Mouse (Mus musculus) limb, embryonic 14.5 days (tissue): ENCODE measurements at regions not wholly inside any gene's neighbourhood (a gene's known extent, or its start where the extent isn't known, plus 50 kb on each side); places are given as distances from the start of the nearest gene placed in this dataset.

Experiments used
- ATAC-seq: fragments of 200-750 bp; cut with Nextera tagmentation; 2 replicates; pipeline ENCODE4 v1.8.0; 2017; ENCODE audit warnings: low read depth, moderate number of reproducible peaks, moderate TSS enrichment; ENCODE audit not compliant: low FRiP score
- DNase-seq: peaks from one replicate; pipeline ENCODE4 v3.0.0-alpha.2; 2015; ENCODE audit warnings: low spot score
- H3K27ac ChIP-seq: fragments of 300-500 bp; sonication (generic); replicated peaks from 2 replicates; pipeline ENCODE4 v1.5.1; 2014; ENCODE audit warnings: low read depth, mild to moderate bottlenecking, low read length, moderate library complexity, mixed read lengths
- H3K27me3 ChIP-seq: fragments of 300-500 bp; sonication (generic); 2 replicates; pipeline ENCODE4 v1.6.1; 2014; ENCODE audit warnings: low read length, mixed read lengths; ENCODE audit not compliant: control insufficient read depth, insufficient read depth
- H3K36me3 ChIP-seq: fragments of 300-500 bp; sonication (generic); 2 replicates; pipeline ENCODE4 v1.6.1; 2014; ENCODE audit warnings: mild to moderate bottlenecking, low read length, moderate library complexity, mixed read lengths; ENCODE audit not compliant: control insufficient read depth, insufficient read depth
- H3K4me1 ChIP-seq: fragments of 300-500 bp; sonication (generic); 2 replicates; pipeline ENCODE4 v1.6.1; 2014; ENCODE audit warnings: antibody characterized with exemption, low read length, mixed read lengths; ENCODE audit not compliant: control insufficient read depth, insufficient read depth
- H3K4me2 ChIP-seq: fragments of 300-500 bp; sonication (generic); replicated peaks from 2 replicates; pipeline ENCODE4 v1.6.1; 2014; ENCODE audit warnings: low read depth, mild to moderate bottlenecking, low read length, moderate library complexity; ENCODE audit not compliant: severe bottlenecking
- H3K4me3 ChIP-seq: fragments of 300-500 bp; sonication (generic); replicated peaks from 2 replicates; pipeline ENCODE4 v1.5.1; 2014; ENCODE audit warnings: low read length
- H3K9ac ChIP-seq: fragments of 300-500 bp; sonication (generic); 2 replicates; pipeline ENCODE4 v1.6.1; 2014; ENCODE audit warnings: mild to moderate bottlenecking, low read depth, low read length, moderate library complexity; ENCODE audit not compliant: severe bottlenecking
- H3K9me3 ChIP-seq: fragments of 300-500 bp; sonication (generic); 2 replicates; pipeline ENCODE4 v1.6.1; 2016; ENCODE audit warnings: low read length; ENCODE audit not compliant: control insufficient read depth
- POLR2A ChIP-seq: fragments of 200-500 bp; IDR thresholded peaks from 2 replicates; pipeline ENCODE4 v1.8.0; 2012; ENCODE audit warnings: inconsistent platforms, mild to moderate bottlenecking, moderate library complexity, borderline replicate concordance; ENCODE audit not compliant: insufficient read depth, insufficient read length; ENCODE audit errors: extremely low read depth
- WGBS: fragments of 180-500 bp; shearing (Covaris S2); extraction: QIAGEN DNeasy Blood & Tissue Kit; methylation state at CpG from one replicate; pipeline ENCODE4 v1.1.7; 2014; 5-methylcytosine and 5-hydroxymethylcytosine counted together

DNA sequence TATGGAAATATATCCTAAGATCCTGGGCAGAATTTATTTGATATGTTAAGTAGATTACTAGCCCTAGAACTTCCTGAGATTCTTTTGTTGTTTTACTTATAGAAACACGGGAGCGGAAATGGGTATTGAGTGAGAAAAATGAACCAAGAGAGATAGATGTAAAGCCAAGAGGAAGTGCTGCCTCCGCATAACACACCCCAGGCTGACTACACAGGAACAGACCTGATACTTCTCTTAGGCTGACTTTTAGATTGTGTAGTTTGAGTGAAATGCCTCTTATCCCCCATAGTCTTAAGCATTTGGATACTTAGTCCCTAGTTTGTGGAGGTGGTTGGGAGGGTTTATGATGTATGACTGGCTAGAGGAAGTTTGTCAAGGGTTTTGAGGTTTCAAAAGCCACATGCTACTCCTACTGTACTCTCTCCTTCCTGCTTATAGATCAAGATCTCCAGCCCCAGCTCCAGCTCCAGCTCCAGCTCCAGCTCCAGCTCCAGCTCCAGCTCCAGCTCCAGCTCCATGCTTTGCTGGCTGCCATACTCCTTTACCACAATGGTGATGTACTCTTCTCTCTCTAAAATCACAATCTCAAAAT lies 210.0 kb upstream of the Nrp1 start:
- Histone ChIP-seq H3K4me3 (no peak overlapping the region), H3K4me2 (no peak overlapping the region), H3K36me3 (no peaks in the 10 kb centered on the region), H3K9ac (no peak overlapping the region), H3K9me3 (no peaks in the 10 kb centered on the region), H3K27ac (no peak overlapping the region), H3K4me1 (no peaks in the 10 kb centered on the region), H3K27me3 (no peaks in the 10 kb centered on the region)
- 88% methylated on average over 3 of the region's 3 CpGs for WGBS
- no peak for TF ChIP-seq POLR2A
- DNase-seq (no peak), ATAC-seq (no peak)

GRCm38 (mm10) chr8:128155604-128156003 lies 202.8 kb upstream of the Nrp1 start:
- no peak overlapping the region for H3K4me3 ChIP-seq
- H3K27me3 ChIP-seq = no peaks in the 10 kb centered on the region
- no peaks in the 10 kb centered on the region for H3K4me1 ChIP-seq
- no peak overlapping the region for H3K4me2 ChIP-seq
- ATAC-seq = no peak
- no peak for DNase-seq
- H3K36me3 ChIP-seq = no peaks in the 10 kb centered on the region
- H3K9ac ChIP-seq = no peak overlapping the region
- no peaks in the 10 kb centered on the region for H3K9me3 ChIP-seq
- TF ChIP-seq POLR2A = no peak
- H3K27ac ChIP-seq = no peak overlapping the region

- TF ChIP-seq POLR2A = no peak
- Histone ChIP-seq H3K9me3 (no peaks in the 10 kb centered on the region), H3K9ac (no peak overlapping the region), H3K36me3 (no peaks in the 10 kb centered on the region), H3K27me3 (no peaks in the 10 kb centered on the region), H3K4me1 (no peaks in the 10 kb centered on the region), H3K4me3 (no peak overlapping the region), H3K4me2 (no peak overlapping the region), H3K27ac (no peak overlapping the region)
- ATAC-seq (no peak), DNase-seq (no peak)
- WGBS = 26% methylated on average over 3 of the region's 3 CpGs
These were observed 202.2 kb upstream of the Nrp1 start for GRCm38 (mm10) chr8:128156221-128156620.

- H3K4me1 ChIP-seq = no peaks in the 10 kb centered on the region
- no peaks in the 10 kb centered on the region for H3K27me3 ChIP-seq
- no peak overlapping the region for H3K27ac ChIP-seq
- H3K36me3 ChIP-seq = no peaks in the 10 kb centered on the region
- no peaks in the 10 kb centered on the region for H3K9me3 ChIP-seq
- no peak for TF ChIP-seq POLR2A
- H3K4me2 ChIP-seq = no peak overlapping the region
- H3K4me3 ChIP-seq = no peak overlapping the region
- ATAC-seq (no peak), DNase-seq (no peak)
- H3K9ac ChIP-seq = no peak overlapping the region
These were observed 195.5 kb upstream of the Nrp1 start for GRCm38 (mm10) chr8:128162857-128163256.

DNA sequence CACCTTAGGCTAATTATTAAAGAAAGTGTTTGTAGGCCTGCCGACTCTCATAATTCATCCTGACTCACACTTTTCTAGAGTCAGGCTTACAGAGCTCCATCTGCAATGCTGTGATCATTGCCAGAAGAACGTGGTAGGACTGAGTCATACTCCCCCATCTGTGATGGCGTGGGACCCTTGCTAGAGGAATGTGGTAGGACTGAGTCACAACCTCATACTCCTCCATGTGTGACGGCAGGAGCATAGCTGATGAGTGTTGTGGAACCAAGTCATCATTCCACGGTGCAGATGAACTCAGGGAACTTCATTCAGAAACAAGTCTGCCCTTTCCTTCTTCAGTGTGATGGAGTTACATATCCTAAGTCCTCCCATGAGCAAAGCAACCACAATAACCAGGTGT lies 193.4 kb upstream of the Nrp1 start:
- H3K36me3 ChIP-seq = no peaks in the 10 kb centered on the region
- ATAC-seq = no peak
- no peak overlapping the region for H3K27ac ChIP-seq
- H3K4me2 ChIP-seq = no peak overlapping the region
- H3K4me3 ChIP-seq = no peak overlapping the region
- 89% methylated on average over 5 of the region's 5 CpGs for WGBS
- DNase-seq = peak; percentile 4
- no peak for TF ChIP-seq POLR2A
- H3K27me3 ChIP-seq = no peaks in the 10 kb centered on the region
- H3K4me1 ChIP-seq = no peaks in the 10 kb centered on the region
- H3K9me3 ChIP-seq = no peaks in the 10 kb centered on the region
- H3K9ac ChIP-seq = no peak overlapping the region

GRCm38 (mm10) chr8:128165591-128165990 lies 192.8 kb upstream of the Nrp1 start:
- Histone ChIP-seq H3K9me3 (no peaks in the 10 kb centered on the region), H3K9ac (no peak overlapping the region), H3K27ac (no peak overlapping the region), H3K4me3 (no peak overlapping the region), H3K36me3 (no peaks in the 10 kb centered on the region), H3K4me2 (no peak overlapping the region), H3K27me3 (no peaks in the 10 kb centered on the region), H3K4me1 (no peaks in the 10 kb centered on the region)
- no peak for TF ChIP-seq POLR2A
- no peak for DNase-seq
- no peak for ATAC-seq
- WGBS = 94% methylated on average over 2 of the region's 2 CpGs
